Mouse (Mus musculus): ENCODE data around the gene Hccs. TPM values are rescaled to one million over a fixed set of nuclear protein-coding genes. Genes with fewer than 3 reads are reported as not detected.
"Not testable (repeated sequence)": the region's sequence is repeated elsewhere in the genome, so short reads cannot be mapped to it uniquely, and the experiment has no call there.

Gene Hccs
- 15.0 and 17.8 TPM in 2 replicates for polyA plus RNA-seq (2012; ENCODE audit: insufficient read depth, insufficient read length, missing spikeins)

DNA sequence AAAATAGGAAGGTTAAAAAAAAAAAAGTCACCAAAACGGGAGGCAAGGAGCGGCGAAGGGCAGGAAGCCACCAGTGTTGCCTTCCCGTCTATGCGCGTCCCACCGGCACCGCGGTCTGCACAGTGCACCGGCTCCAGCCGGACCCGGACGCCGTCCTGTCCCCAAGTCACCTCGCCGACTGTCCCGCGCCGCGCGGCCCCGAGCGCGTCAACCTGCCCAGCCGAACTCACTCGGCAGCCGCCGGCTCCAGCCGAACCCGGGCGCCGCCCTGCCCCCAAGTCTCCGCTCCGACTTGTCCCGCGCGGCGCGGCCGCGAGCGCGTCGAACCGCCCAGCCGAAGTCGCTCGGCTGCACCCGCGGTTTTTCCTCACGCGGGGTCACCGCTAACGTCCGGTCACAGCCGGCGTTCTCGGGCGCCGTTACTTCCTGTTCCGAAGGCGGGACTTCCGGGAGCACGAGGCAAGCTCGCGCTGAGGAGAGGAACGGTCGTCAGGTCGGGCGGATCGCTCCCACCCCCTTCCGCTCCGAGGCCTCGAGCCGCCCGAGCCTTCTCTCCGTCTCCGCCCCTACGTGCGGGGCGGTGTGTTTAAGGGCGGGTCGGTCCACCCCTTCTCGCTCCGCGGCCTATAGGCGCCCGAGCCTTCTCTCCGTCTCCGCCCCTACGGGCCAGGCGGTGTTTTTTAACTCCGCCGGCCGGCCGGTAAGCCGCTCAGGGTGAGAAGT, at the start of gene Hccs:
TSS of gene Hccs (minus strand) at position 428 of the 723 bp plus-strand sequence.
- peaks cover 4% of the 10 kb centered on the region; the same call in 1 of the 2 replicates for H3K4me1 ChIP-seq (ENCODE audit: control insufficient read depth, insufficient read depth, low read length)
- TF ChIP-seq POLR2A (IDR thresholded peaks at IDR 0.05; ENCODE audit: borderline replicate concordance, low read depth, low read length) (no peak), CTCF (IDR thresholded peaks at IDR 0.05; ENCODE audit: low read depth, low read length) (no peak)

DNA sequence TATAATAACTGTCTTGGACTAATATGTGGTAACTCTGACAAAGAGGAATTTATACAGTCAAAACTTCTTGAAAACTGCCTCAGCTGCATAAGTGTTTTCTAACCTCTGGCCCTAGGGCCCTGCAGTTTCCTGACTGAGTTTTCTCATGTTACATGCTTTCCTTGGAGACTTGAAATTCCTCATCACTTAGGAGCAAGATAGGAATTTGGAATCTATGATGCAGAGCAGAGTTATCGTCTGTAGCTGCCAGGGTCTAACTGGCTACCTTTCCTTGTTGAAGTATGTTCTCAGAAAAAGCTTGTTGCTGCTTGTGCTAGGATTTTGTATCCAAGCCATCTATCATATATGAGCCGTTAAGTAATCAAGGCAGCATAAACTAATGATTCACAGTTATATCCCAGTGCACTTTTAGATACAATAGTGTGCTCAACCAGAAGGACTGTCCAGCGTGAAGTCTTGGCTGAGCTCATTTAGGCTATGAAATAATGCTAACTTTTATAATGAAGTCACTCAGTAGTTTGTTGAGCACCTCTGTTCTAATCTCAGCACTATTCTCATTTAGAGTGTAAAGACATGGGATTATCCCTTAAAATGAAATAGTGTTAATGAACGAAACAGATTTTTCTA, 37.1 kb upstream of the Hccs start:
- no peaks in the 10 kb centered on the region for H3K4me1 ChIP-seq (ENCODE audit: control insufficient read depth, insufficient read depth, low read length)
- TF ChIP-seq POLR2A (IDR thresholded peaks at IDR 0.05; ENCODE audit: borderline replicate concordance, low read depth, low read length) = no peak
- TF ChIP-seq CTCF (IDR thresholded peaks at IDR 0.05; ENCODE audit: low read depth, low read length) = no peak
- no peak overlapping the region for H3K4me3 ChIP-seq (ENCODE audit: insufficient read depth, low read length)
- H3K27ac ChIP-seq (ENCODE audit: insufficient read depth, low read depth, low read length) = no peak overlapping the region

More for the DNA sequence above, at the start of gene Hccs:
- Histone ChIP-seq H3K4me3 (ENCODE audit: insufficient read depth, low read length) (peak within 1 kb of the TSS; percentile 84), H3K27ac (ENCODE audit: insufficient read depth, low read depth, low read length) (peak within 1 kb of the TSS; percentile 83)

DNA sequence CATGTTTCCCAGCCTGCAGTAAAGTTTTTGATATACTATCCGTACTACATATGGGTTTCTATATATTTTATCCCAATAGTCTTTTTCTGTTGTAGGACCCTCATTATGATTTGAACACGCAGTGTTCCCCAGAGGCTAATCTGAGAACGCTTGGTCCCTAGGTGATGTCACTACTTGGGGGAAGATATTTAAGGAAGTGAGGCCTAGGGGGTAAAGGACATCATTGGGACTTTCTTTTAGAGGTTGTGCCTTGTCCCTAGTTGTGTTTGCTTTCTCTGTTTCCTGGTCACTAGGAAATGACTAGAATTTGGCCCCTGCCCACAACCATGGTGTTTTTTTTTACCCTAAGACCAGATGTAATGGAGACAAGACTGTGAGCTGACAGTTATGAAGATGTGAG, 18.0 kb upstream of the Hccs start:
- no peak overlapping the region for H3K27ac ChIP-seq (ENCODE audit: insufficient read depth, low read depth, low read length)
- no peak for TF ChIP-seq POLR2A (IDR thresholded peaks at IDR 0.05; ENCODE audit: borderline replicate concordance, low read depth, low read length)
- no peak for TF ChIP-seq CTCF (IDR thresholded peaks at IDR 0.05; ENCODE audit: low read depth, low read length)
- no peak overlapping the region for H3K4me3 ChIP-seq (ENCODE audit: insufficient read depth, low read length)
- peaks cover 2% of the 10 kb centered on the region; the same call in 1 of the 2 replicates for H3K4me1 ChIP-seq (ENCODE audit: control insufficient read depth, insufficient read depth, low read length)

DNA sequence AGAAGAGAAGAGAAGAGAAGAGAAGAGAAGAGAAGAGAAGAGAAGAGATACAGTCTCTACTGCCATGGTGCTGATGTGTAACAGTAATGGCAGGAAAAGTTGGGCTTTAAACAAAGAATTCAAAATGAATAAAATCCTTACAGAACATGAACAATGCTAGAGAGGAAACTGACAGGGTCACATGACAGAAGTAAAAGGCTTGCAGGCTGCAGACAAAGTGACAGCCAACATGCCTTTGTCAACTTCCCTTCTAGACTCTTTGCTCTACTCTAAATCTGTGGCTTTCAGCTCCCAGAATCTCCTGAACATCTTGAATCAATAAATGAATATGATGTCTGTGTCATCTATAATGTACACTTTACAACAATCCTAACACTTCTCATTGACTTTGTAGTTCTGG, 17.4 kb upstream of the Hccs start:
- Histone ChIP-seq H3K27ac (ENCODE audit: insufficient read depth, low read depth, low read length) (no peak overlapping the region), H3K4me3 (ENCODE audit: insufficient read depth, low read length) (no peak overlapping the region), H3K4me1 (ENCODE audit: control insufficient read depth, insufficient read depth, low read length) (peaks cover 2% of the 10 kb centered on the region; the same call in 1 of the 2 replicates)
- TF ChIP-seq CTCF (IDR thresholded peaks at IDR 0.05; ENCODE audit: low read depth, low read length) (no peak), POLR2A (IDR thresholded peaks at IDR 0.05; ENCODE audit: borderline replicate concordance, low read depth, low read length) (no peak)

DNA sequence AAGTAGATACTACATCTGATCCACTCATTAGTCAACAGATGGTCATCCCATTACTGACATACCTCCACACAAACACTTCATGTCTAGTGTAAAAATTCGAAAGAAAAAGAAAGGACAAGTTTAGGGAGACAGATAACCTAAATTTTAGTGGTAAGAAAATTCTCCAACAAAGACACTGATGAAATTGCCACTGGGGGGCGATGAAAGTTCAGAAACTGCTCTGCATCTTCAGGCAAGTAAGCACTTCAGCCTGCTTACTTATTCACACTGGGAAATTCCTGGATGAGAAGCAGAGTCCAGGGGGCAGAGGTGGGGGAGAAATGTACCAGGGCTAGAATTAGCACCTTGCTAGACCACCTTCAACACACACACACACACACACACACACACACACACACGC, 12.1 kb upstream of the Hccs start:
- H3K4me3 ChIP-seq (ENCODE audit: insufficient read depth, low read length) = no peak overlapping the region
- H3K27ac ChIP-seq (ENCODE audit: insufficient read depth, low read depth, low read length) = no peak overlapping the region
- no peak for TF ChIP-seq POLR2A (IDR thresholded peaks at IDR 0.05; ENCODE audit: borderline replicate concordance, low read depth, low read length)
- TF ChIP-seq CTCF (IDR thresholded peaks at IDR 0.05; ENCODE audit: low read depth, low read length) = no peak
- peaks cover 2% of the 10 kb centered on the region; the same call in 1 of the 2 replicates for H3K4me1 ChIP-seq (ENCODE audit: control insufficient read depth, insufficient read depth, low read length)

DNA sequence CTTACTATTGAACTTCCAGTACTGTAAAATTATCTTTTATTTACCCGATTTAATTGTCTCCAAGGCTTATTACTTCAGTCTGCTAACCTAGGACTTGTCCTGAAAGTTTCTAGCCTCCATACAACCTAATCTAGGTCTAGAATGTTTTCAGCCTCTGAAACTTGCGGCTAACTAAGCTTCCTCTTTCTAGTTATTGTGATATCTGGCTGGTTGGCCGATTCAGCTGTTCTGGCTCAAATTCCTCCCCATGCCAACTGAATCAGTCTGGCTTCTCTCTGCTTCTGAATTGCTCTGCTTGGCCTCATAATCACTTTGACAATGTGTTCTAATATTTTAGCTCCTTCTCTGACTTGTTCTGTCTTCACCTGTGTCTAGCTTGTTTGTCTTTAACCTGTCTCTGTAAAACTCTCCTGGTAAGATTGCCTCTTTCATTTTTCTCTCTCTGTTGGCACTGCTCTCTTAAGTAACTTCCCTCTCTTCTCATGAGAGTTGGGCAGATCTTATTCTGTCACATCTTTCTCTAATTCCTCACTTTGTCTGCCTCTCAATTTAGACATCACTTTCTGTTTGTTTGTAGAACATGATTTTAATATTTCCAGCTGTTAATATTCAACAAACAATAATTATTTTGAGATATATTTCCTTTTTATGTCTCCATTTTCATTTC, 5.9 kb upstream of the Hccs start:
- no peak overlapping the region for H3K4me3 ChIP-seq (ENCODE audit: insufficient read depth, low read length)
- no peak for TF ChIP-seq CTCF (IDR thresholded peaks at IDR 0.05; ENCODE audit: low read depth, low read length)
- no peak for TF ChIP-seq POLR2A (IDR thresholded peaks at IDR 0.05; ENCODE audit: borderline replicate concordance, low read depth, low read length)
- peak overlapping the region; percentile 56 for H3K27ac ChIP-seq (ENCODE audit: insufficient read depth, low read depth, low read length)
- H3K4me1 ChIP-seq (ENCODE audit: control insufficient read depth, insufficient read depth, low read length) = peaks cover 4% of the 10 kb centered on the region; the same call in 1 of the 2 replicates

DNA sequence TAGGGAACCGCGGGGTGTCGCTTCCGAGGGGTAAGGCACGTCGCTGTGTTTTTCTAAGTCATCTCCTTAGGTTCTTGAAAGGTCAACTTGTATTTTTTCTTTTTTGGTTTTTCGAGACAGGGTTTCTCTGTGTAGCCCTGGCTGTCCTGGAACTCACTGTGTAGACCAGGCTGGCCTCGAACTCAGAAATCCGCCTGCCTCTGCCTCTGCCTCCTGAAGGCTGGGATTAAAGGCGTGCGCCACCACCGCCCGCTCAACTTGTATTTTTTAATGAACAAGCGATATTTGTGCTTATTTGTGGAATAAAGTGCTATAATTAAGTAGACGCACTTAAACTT, 465 bp upstream of the Hccs start:
- peak overlapping the region; percentile 54 for H3K4me3 ChIP-seq (ENCODE audit: insufficient read depth, low read length)
- not testable (repeated sequence) for H3K27ac ChIP-seq (ENCODE audit: insufficient read depth, low read depth, low read length); H3K4me1 ChIP-seq (ENCODE audit: control insufficient read depth, insufficient read depth, low read length)

DNA sequence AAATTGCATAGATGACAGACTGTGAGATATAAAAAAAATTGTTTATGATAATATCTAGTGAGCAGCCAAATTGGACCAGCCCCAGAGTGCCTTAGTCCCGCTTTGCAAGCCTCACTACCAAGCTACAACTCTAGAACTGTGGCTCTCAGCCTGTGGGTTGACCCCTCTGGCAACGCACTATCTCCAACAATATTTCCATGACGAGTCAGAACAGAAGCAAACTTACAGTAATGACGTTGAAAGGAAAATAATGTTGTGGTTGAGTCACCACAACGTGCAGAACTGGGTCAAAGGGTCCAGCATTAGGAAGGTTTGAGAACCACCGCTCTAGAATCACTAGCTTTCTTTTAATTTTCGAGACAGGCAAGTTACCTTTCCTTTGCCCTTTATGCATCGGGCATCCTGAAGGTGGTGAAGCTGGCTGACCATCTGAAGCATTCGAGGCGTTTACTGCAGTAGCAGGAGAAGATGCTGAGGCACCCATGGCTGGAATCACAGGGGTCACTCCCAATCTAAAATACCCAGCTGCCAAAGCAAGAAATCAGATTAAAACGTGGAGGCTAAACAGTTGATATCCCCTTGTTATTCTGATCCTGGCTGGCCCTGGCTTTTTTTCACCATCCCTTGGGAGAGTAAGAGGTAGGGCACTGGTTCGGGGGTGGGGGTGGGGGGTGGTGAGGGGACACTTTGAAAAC, 959 bp downstream of the Hccs start:
- peaks cover 3% of the 10 kb centered on the region; the same call in 1 of the 2 replicates for H3K4me1 ChIP-seq (ENCODE audit: control insufficient read depth, insufficient read depth, low read length)
- peak overlapping the region; percentile 84 for H3K4me3 ChIP-seq (ENCODE audit: insufficient read depth, low read length)
- TF ChIP-seq CTCF (IDR thresholded peaks at IDR 0.05; ENCODE audit: low read depth, low read length) = no peak
- no peak for TF ChIP-seq POLR2A (IDR thresholded peaks at IDR 0.05; ENCODE audit: borderline replicate concordance, low read depth, low read length)
- H3K27ac ChIP-seq (ENCODE audit: insufficient read depth, low read depth, low read length) = no peak overlapping the region

DNA sequence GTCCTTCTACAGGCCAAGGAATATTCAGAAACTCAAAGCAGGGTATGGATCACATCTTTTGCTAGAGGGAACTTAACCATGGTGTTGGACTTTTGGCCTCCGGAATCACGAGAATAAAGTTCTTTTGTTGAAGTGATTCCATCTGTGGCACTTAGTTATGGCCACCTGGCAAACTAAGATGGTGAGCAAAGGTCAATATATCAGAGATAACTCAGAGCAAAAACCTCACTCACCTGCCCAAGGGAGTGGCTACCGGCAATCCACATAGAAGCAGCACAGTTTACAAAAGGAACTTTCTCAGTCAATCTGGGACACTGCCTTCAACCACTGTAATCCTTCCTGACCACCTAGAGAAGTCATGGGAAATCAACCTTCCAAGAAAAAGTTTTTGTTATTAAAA, 11.6 kb downstream of the Hccs start:
- TF ChIP-seq CTCF (IDR thresholded peaks at IDR 0.05; ENCODE audit: low read depth, low read length) (no peak), POLR2A (IDR thresholded peaks at IDR 0.05; ENCODE audit: borderline replicate concordance, low read depth, low read length) (no peak)
- Histone ChIP-seq H3K27ac (ENCODE audit: insufficient read depth, low read depth, low read length) (no peak overlapping the region), H3K4me1 (ENCODE audit: control insufficient read depth, insufficient read depth, low read length) (no peaks in the 10 kb centered on the region), H3K4me3 (ENCODE audit: insufficient read depth, low read length) (no peak overlapping the region)
